Mouse (Mus musculus) heart, embryonic 16.5 days (tissue): ENCODE data around the gene BC035947. TPM values are rescaled to one million over a fixed set of nuclear protein-coding genes. Genes with fewer than 3 reads are reported as not detected.
"Not testable (repeated sequence)": the region's sequence is repeated elsewhere in the genome, so short reads cannot be mapped to it uniquely, and the experiment has no call there.

Experiments
- ATAC-seq: fragments of 200-750 bp; cut with Nextera tagmentation; replicated peaks from 2 replicates; pipeline ENCODE4 v1.8.0; 2017; ENCODE audit warnings: moderate number of reproducible peaks; ENCODE audit not compliant: insufficient read depth, low FRiP score; ENCODE audit errors: extremely low read depth
- H3K27ac ChIP-seq: fragments of 300-500 bp; sonication (generic); 2 replicates; pipeline ENCODE4 v1.5.1; 2014; ENCODE audit warnings: mild to moderate bottlenecking, low read length, control low read depth, moderate library complexity
- H3K27me3 ChIP-seq: fragments of 300-500 bp; sonication (generic); 2 replicates; pipeline ENCODE4 v1.6.1; 2014; ENCODE audit warnings: low read length, mixed read lengths; ENCODE audit not compliant: control insufficient read depth, insufficient read depth
- H3K36me3 ChIP-seq: fragments of 300-500 bp; sonication (generic); 2 replicates; pipeline ENCODE4 v1.6.1; 2014; ENCODE audit not compliant: control insufficient read depth, insufficient read depth
- H3K4me1 ChIP-seq: fragments of 300-500 bp; sonication (generic); 2 replicates; pipeline ENCODE4 v1.6.1; 2014; ENCODE audit warnings: low read length, mixed read lengths; ENCODE audit not compliant: control insufficient read depth, insufficient read depth
- H3K4me2 ChIP-seq: fragments of 300-500 bp; sonication (generic); 2 replicates; pipeline ENCODE4 v1.6.1; 2014; ENCODE audit warnings: low read depth, mild to moderate bottlenecking, control low read depth, low read length
- H3K4me3 ChIP-seq: fragments of 300-500 bp; sonication (generic); 2 replicates; pipeline ENCODE4 v1.5.1; 2014; ENCODE audit warnings: mild to moderate bottlenecking, control low read depth, low read length
- H3K9ac ChIP-seq: fragments of 300-500 bp; sonication (generic); 2 replicates; pipeline ENCODE4 v1.6.1; 2014; ENCODE audit warnings: low read length, control low read depth
- H3K9me3 ChIP-seq: fragments of 300-500 bp; sonication (generic); replicated peaks from 2 replicates; pipeline ENCODE4 v1.6.1; 2016; ENCODE audit warnings: low read length; ENCODE audit not compliant: control insufficient read depth
- WGBS: fragments of 180-500 bp; shearing (Covaris S2); extraction: QIAGEN DNeasy Blood & Tissue Kit; methylation state at CpG from one replicate; pipeline ENCODE4 v1.1.7; 2014; 5-methylcytosine and 5-hydroxymethylcytosine counted together
- polyA plus RNA-seq: library from polyadenylated mRNA; unstranded; fragments of >200 nt; fragmentation: Nextera tagmentation; extraction: Ambion mirVana; gene quantifications from 2 replicates; pipeline ENCODE4 v1.2.1, GENCODE M21; 2015

The BC035947 gene
- polyA plus RNA-seq, 1 experiment from 2014 or later, result not detected

DNA sequence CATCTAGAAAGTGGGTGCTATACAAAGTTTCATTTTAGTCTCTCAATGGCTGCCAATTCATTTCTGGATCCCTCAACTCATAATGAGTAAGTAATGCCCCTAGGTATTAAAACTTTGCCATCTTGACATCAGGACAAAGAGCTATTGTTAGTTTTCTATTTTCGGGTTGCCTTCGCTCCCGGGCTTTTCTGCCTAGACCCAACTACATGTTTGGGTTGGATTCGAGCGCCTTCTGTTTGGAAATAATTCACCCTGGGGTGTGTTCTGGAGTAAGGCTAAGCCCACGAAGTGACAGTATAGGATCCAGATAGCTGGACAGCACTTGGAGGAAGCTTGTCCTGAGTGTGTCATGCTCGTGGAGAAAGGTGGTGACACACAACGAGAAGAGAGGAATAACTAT, 798 bp upstream of the BC035947 start:
- WGBS, result 71% methylated on average over 8 of the region's 8 CpGs

DNA sequence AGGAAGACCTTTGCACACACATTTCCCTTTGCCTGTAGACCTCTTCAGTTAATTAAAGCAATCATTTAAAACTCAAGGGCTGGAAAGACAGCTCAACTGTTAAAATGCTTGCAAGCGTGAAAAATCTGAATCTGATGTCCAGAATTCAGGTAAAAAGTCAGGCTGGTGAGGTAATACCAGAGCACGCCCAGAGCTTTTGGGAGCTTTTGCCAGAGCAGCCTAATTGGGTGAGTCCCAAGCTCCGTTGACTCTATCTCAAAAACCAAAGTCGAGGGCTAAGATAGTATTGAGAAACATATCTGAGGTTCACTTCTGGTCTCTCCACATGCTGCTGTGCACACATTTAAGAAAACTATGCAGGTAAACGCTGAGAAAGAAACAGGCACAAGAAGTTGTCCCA, 1.1 kb downstream of the BC035947 start, which contains the start of gene Mogat1:
TSS of gene Mogat1 (plus strand) at position 130 of the 400 bp plus-strand sequence.
- peak within 1 kb of the TSS; percentile 43 for H3K4me3 ChIP-seq
- peaks cover 4% of the 10 kb centered on the region for H3K4me1 ChIP-seq
- H3K36me3 ChIP-seq, result no peaks in the 10 kb centered on the region
- H3K27me3 ChIP-seq, result peaks cover 9% of the 10 kb centered on the region; the same call in 1 of the 2 replicates
- no peaks in the 10 kb centered on the region for H3K9me3 ChIP-seq
- peak within 1 kb of the TSS; percentile 41 for H3K9ac ChIP-seq
- 55% methylated on average over 5 of the region's 5 CpGs for WGBS
- no peak for ATAC-seq
- peak within 1 kb of the TSS; percentile 70 for H3K4me2 ChIP-seq
- no peak within 1 kb of the TSS for H3K27ac ChIP-seq

More for the DNA sequence above, 798 bp upstream of the BC035947 start:
- Histone ChIP-seq H3K27me3 (peaks cover 9% of the 10 kb centered on the region; the same call in 1 of the 2 replicates), H3K4me3 (no peak overlapping the region), H3K4me1 (peaks cover 4% of the 10 kb centered on the region), H3K27ac (no peak overlapping the region), H3K36me3 (no peaks in the 10 kb centered on the region), H3K9me3 (no peaks in the 10 kb centered on the region), H3K9ac (no peak overlapping the region), H3K4me2 (no peak overlapping the region)
- no peak for ATAC-seq

DNA sequence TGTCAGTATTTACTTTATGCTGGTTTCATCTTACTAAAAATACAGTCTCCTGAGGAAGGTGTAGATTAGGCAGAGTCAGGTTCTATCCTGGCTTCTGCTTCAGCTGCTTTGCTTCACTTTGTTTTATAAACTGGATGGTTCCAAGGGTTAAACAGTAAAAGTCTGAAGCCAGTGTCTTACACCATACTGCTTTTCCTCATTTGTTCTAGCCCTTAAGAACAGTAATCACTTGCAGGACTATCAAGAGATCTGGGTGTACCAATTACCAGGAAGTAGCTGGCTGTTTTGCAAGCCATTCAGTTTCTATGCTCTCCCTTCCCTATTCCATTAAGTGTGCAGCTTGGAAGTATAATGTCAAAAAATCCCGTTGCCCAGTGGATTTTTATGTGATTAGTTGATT, 4.8 kb downstream of the BC035947 start:
- H3K9ac ChIP-seq, result no peak overlapping the region
- peaks cover 9% of the 10 kb centered on the region; the same call in 1 of the 2 replicates for H3K27me3 ChIP-seq
- no peak for ATAC-seq

DNA sequence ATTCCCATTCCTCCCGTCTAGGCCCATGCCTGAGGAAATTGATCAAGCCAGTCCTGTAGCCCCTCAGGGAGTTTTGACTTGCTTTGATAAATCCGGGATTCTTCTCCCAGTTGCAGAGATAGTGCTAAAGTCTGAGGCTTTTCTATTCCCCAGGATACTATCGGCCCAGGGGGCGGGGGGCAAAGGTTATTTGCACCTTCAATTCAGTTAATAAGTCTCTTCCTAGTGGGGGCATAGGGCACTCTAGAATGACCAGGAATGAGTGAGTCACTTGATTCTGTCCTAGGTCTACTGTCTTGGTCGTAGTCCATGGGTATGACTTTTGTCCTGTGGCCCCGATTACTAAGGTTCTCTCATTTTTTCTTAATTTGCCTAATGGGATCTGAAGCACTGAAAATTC, 9.4 kb downstream of the BC035947 start:
- Histone ChIP-seq H3K4me3 (no peak overlapping the region), H3K4me1 (no peaks in the 10 kb centered on the region), H3K4me2 (no peak overlapping the region), H3K36me3 (no peaks in the 10 kb centered on the region), H3K9me3 (no peaks in the 10 kb centered on the region), H3K27ac (no peak overlapping the region), H3K9ac (no peak overlapping the region), H3K27me3 (no peaks in the 10 kb centered on the region)
- 81% methylated on average over 6 of the region's 6 CpGs for WGBS
- ATAC-seq, result no peak

More for the DNA sequence above, 4.8 kb downstream of the BC035947 start:
- no peaks in the 10 kb centered on the region for H3K36me3 ChIP-seq
- H3K4me1 ChIP-seq, result peaks cover 4% of the 10 kb centered on the region
- H3K4me2 ChIP-seq, result no peak overlapping the region
- H3K27ac ChIP-seq, result no peak overlapping the region
- WGBS, result 44% methylated on average over 1 of the region's 1 CpGs
- H3K4me3 ChIP-seq, result no peak overlapping the region
- no peaks in the 10 kb centered on the region for H3K9me3 ChIP-seq

DNA sequence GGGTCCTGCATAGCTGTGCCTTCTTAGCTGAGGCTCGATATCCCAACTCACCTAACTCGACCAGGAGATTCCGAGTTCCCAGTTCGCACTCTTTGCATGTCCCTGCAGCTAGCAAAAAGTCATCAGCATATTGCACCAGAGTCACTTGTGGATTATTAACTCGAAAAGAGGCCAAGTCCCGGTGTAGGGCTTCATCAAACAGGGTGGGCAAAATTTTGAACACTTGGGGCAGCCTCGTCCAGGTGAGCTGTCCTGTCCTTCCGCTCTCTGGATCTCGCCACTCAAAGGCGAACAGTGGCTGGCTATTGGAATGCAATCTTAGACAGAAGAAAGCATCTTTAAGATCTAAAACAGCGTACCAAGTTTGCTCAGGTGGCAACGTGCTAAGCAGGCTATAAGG, 10.1 kb downstream of the BC035947 start:
- 83% methylated on average over 12 of the region's 12 CpGs for WGBS

DNA sequence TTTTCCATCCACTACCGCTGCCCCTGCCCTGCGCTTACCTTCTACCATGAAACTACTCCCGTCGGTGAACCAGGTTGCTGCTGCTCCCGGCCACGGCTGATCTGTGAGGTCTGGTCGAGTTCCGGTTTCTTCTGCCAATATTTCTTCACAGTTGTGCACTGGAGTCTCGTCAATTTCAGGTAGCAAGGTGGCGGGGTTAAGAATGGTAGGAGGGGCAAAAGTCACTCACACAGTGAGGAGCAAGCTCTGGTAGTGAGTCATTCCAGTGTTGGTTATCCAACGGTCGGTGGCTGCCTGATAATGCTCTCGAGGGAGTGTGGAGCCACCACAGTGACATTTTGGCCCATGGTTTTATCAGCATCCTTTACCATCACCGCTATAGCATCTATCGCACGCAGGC, 10.9 kb downstream of the BC035947 start:
- Histone ChIP-seq H3K27me3 (no peaks in the 10 kb centered on the region), H3K4me2 (no peak overlapping the region), H3K4me1 (no peaks in the 10 kb centered on the region), H3K9me3 (no peaks in the 10 kb centered on the region), H3K36me3 (no peaks in the 10 kb centered on the region), H3K4me3 (no peak overlapping the region), H3K9ac (no peak overlapping the region), H3K27ac (no peak overlapping the region)
- no peak for ATAC-seq
- 81% methylated on average over 16 of the region's 16 CpGs for WGBS

More for the DNA sequence above, 10.1 kb downstream of the BC035947 start:
- H3K9me3 ChIP-seq, H3K4me2 ChIP-seq, H3K4me1 ChIP-seq, H3K36me3 ChIP-seq, H3K4me3 ChIP-seq, H3K27me3 ChIP-seq, H3K27ac ChIP-seq, ATAC-seq, H3K9ac ChIP-seq: not testable (repeated sequence)

DNA sequence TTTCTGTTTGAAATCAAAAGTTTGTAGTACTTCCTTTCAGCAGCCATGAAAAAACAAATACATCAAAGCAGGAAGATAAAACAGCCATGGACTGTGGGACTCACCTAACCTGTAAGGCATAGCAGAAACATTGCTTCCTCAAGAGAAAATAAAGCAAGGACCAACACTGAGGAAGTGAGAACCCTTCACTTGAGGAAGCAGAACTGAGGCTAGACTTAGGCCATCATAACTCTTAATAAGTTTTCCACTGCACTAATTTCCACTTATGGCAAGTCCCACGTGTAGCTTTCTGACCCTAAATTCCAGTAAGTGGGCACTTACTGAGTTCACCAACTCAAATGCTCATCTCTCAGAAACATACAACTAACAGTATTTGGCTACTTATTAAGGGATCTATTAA, 21.8 kb downstream of the BC035947 start:
- Histone ChIP-seq H3K4me3 (no peak overlapping the region), H3K36me3 (no peaks in the 10 kb centered on the region), H3K9ac (no peak overlapping the region), H3K27me3 (no peaks in the 10 kb centered on the region), H3K9me3 (no peaks in the 10 kb centered on the region), H3K27ac (no peak overlapping the region), H3K4me1 (peaks cover 21% of the 10 kb centered on the region), H3K4me2 (no peak overlapping the region)
- ATAC-seq, result no peak
- 59% methylated on average over 1 of the region's 1 CpGs for WGBS

DNA sequence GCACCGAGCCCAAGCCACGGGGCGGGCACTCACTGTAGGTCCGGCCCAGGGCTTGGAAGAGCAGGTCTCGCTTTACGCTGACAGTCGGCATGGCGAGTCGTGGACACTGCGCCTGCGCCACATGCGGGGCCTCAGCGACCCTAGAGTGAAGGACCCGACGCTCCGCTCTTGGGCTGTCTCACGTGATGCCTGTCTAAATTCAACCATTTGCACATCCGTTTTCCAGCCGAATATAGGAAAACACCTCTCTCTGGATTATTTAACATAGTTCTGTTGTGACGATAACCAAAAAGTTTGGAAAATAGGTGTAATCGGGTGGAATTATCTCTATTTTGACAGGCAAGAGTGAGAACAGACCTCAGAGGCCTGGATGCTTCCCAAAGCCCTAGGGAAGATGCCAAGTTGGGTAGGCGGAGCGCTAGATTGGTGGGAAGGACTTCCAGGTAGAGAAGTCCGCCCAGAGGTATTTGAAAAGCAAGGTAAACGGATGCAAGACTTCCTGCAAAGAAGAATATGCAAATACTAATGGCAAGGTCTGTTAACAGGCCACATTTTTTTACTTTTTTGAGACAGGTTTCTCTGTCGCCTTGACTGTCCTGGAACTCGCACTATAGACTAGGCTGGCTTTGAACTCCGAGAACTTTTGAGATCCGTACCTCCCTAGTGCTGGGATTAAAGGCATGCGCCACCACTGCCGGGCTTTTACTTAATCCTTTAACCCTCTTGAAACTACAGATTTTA, 23.0 kb downstream of the BC035947 start, which contains the start of gene Farsb:
TSS of gene Farsb (minus strand) at position 146 of the 741 bp plus-strand sequence.
- H3K27me3 ChIP-seq, result no peaks in the 10 kb centered on the region
- WGBS, result under 1% methylated on average over 31 of the region's 31 CpGs

DNA sequence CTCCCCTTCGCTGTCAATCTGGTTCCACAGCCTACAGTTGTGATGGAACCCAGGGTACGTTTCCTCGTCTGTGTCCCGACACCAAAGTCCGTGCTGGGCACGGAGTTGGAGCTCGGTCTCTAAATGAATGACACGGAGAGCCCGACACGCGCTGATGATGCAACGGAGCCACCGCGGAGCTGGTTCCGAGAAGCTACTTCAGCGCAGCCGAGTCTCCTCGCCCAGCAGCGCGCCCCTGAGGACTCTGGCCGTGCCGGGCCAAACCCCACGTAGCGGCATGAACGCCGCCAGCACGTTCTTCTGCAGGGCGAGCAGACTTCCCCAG, 23.6 kb downstream of the BC035947 start:
- H3K9me3 ChIP-seq, result no peaks in the 10 kb centered on the region
- peak overlapping the region; percentile 95 for H3K9ac ChIP-seq
- WGBS, result under 1% methylated on average over 28 of the region's 28 CpGs
- H3K27ac ChIP-seq, result peak overlapping the region; percentile 85
- H3K4me2 ChIP-seq, result peak overlapping the region; percentile 85
- no peak for ATAC-seq
- H3K4me3 ChIP-seq, result peak overlapping the region; percentile 97
- no peaks in the 10 kb centered on the region for H3K27me3 ChIP-seq
- H3K36me3 ChIP-seq, result no peaks in the 10 kb centered on the region
- H3K4me1 ChIP-seq, result peaks cover 21% of the 10 kb centered on the region

More for the DNA sequence above, 23.0 kb downstream of the BC035947 start, which contains the start of gene Farsb:
- peak within 1 kb of the TSS; percentile 85 for H3K27ac ChIP-seq
- H3K9me3 ChIP-seq, result no peaks in the 10 kb centered on the region
- peak within 1 kb of the TSS; percentile 85 for H3K4me2 ChIP-seq
- H3K4me3 ChIP-seq, result peak within 1 kb of the TSS; percentile 97
- H3K4me1 ChIP-seq, result peaks cover 21% of the 10 kb centered on the region
- peak within 1 kb of the TSS; percentile 95 for H3K9ac ChIP-seq
- no peaks in the 10 kb centered on the region for H3K36me3 ChIP-seq
- ATAC-seq, result peak; percentile 96
